Mouse (Mus musculus) intestine, embryonic 16.5 days (tissue): Measurements from ENCODE around the gene Gpr137. TPM values are rescaled to one million over a fixed set of nuclear protein-coding genes. Genes with fewer than 3 reads are reported as not detected.

ENCODE experiments used
- ATAC-seq: fragments of 200-750 bp; cut with Nextera tagmentation; 2 replicates; pipeline ENCODE4 v1.8.0; 2017; ENCODE audit warnings: moderate TSS enrichment, moderate library complexity
- H3K27ac ChIP-seq: fragments of 300-500 bp; sonication (generic); 2 replicates; pipeline ENCODE4 v1.5.1; 2014; ENCODE audit warnings: mild to moderate bottlenecking, low read length
- H3K27me3 ChIP-seq: fragments of 300-500 bp; sonication (generic); replicated peaks from 2 replicates; pipeline ENCODE4 v1.6.1; 2014; ENCODE audit warnings: low read length, control low read depth, mixed read lengths; ENCODE audit not compliant: control insufficient read depth, insufficient read depth
- H3K36me3 ChIP-seq: fragments of 300-500 bp; sonication (generic); 2 replicates; pipeline ENCODE4 v1.6.1; 2014; ENCODE audit warnings: low read length, control low read depth; ENCODE audit not compliant: control insufficient read depth, insufficient read depth
- H3K4me1 ChIP-seq: fragments of 300-500 bp; sonication (generic); 2 replicates; pipeline ENCODE4 v1.6.1; 2014; ENCODE audit warnings: low read length, control low read depth, mixed read lengths; ENCODE audit not compliant: control insufficient read depth, insufficient read depth
- H3K4me2 ChIP-seq: fragments of 300-500 bp; sonication (generic); 2 replicates; pipeline ENCODE4 v1.6.1; 2014; ENCODE audit warnings: low read depth, low read length, control low read depth
- H3K4me3 ChIP-seq: fragments of 300-500 bp; sonication (generic); 2 replicates; pipeline ENCODE4 v1.5.1; 2014; ENCODE audit warnings: mild to moderate bottlenecking, low read length
- H3K9ac ChIP-seq: fragments of 300-500 bp; sonication (generic); 2 replicates; pipeline ENCODE4 v1.6.1; 2014; ENCODE audit warnings: low read depth, low read length
- H3K9me3 ChIP-seq: fragments of 300-500 bp; sonication (generic); 2 replicates; pipeline ENCODE4 v1.6.1; 2016; ENCODE audit warnings: low read length, control low read depth; ENCODE audit not compliant: control insufficient read depth
- WGBS: fragments of 180-500 bp; shearing (Covaris S2); extraction: QIAGEN DNeasy Blood & Tissue Kit; methylation state at CpG from one replicate; pipeline ENCODE4 v1.1.7; 2014; 5-methylcytosine and 5-hydroxymethylcytosine counted together
- polyA plus RNA-seq: library from polyadenylated mRNA; unstranded; fragments of >200 nt; fragmentation: Nextera tagmentation; extraction: Ambion mirVana; gene quantifications from 2 replicates; pipeline ENCODE4 v1.2.1, GENCODE M21; 2015

Gene Gpr137
- polyA plus RNA-seq, 1 experiment from 2014 or later, result 21.1 TPM

DNA sequence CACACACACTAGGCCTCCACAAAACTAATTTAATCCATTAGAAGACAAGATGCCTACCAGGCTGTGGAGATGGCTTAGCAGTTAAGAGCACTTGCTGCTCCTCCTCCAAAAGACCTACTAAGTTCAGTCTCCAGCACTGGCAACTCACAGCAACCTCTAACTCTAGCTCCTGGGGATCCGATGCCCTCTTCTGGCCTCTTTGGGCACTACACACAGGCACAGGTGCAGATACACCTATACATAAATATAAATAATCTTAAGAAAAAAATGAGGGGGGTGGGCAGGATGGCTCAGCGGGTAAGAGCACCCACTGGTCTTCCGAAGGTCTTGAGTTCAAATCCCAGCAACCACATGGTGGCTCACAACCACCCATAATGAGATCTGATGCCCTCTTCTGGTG is 6.0 kb downstream of the Gpr137 start:
- Histone ChIP-seq H3K9ac (no peak overlapping the region), H3K4me2 (no peak overlapping the region), H3K4me3 (no peak overlapping the region), H3K9me3 (no peaks in the 10 kb centered on the region), H3K27ac (no peak overlapping the region), H3K27me3 (peaks cover 29% of the 10 kb centered on the region), H3K4me1 (peaks cover 27% of the 10 kb centered on the region), H3K36me3 (no peaks in the 10 kb centered on the region)
- whole genome bisulfite sequencing, result 23% methylated on average over 3 of the region's 3 CpGs
- ATAC-seq, result no peak

DNA sequence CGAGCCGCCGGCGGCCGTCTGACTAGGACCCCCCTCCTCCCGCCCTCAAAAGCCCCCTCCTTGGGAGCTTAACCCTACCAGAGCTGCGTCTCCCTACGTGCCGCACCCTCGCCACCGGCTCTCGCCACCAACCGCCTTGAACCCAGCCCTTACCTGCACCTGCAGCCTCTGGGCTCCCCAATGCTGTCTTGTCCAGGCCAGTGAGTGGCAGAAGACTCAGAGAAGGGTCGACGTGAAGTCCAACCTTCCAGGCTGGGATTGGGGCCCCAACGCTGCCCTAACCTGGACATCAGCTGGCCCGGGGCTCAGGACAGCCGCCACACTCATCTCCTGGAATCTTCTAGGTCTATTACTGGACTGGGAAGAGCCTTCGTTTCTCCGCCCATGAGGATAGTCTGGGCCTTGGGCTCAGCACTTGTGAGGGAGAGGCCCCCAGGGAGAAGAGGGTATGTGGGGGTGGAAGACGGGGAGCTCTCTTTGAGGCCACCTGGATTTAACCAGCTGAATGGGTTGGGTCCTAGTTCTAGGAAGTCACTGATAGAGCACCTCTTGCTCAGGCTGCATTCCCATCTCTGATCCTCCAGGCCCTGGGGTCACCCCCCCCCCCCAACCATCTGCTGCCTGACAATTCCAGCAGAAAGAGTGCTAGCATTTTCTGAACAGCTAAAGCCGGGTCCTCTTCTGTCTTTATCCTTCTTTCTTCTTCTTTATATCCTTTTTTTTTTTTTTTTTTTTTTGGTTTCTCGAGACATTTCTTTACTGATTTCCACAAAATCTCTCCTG is 7.9 kb downstream of the Gpr137 start, which contains the start of gene Kcnk4:
TSS of gene Kcnk4 (minus strand) at position 321 of the 783 bp plus-strand sequence.
- peaks cover 29% of the 10 kb centered on the region for H3K27me3 ChIP-seq
- H3K36me3 ChIP-seq, result no peaks in the 10 kb centered on the region
- 11% methylated on average over 23 of the region's 23 CpGs for WGBS
- peak within 1 kb of the TSS; percentile 92 for H3K4me2 ChIP-seq
- no peak within 1 kb of the TSS for H3K27ac ChIP-seq
- peak within 1 kb of the TSS; percentile 66 for H3K9ac ChIP-seq
- H3K9me3 ChIP-seq, result no peaks in the 10 kb centered on the region
- 0 out of 2 replicates have a peak, but pooled peaks have one; percentile 7 for ATAC-seq
- H3K4me1 ChIP-seq, result peaks cover 16% of the 10 kb centered on the region
- peak within 1 kb of the TSS; percentile 48 for H3K4me3 ChIP-seq

DNA sequence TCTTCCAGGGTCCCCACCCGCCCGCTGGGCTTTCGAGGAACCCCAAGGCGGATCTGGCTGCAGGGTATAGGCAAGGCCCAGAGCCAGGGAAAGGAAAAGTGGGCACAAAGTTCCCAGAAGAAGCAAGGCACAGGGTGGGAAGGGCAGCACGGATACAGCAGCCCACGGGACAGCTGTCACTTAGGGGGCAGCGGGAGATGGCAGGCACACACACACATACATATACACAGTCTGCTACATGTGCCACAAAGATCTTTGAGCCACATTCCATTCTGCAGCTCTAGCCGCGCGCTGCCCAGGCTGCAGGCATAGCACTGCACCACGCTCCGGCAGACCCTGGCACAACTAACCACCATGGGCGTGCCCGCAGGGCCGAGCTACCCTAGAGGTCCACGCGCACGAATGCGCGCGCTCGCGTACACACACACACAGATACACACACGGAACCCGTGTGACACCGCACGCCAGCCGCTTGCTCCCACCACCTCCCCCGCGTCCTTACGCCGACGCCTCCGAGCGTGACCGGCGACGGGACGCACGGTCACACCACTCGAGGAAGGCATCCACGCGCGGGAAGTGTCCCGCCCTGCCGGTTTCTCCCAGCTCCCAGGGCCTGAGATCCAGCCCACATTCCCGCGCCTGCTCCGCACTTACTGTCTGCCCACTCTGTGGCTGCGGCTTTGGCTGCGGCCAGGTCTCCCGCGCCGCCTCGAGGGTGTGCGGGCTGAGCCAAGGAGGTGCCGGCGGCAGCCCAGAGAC is 8.7 kb downstream of the Gpr137 start:
- H3K27me3 ChIP-seq, result peaks cover 29% of the 10 kb centered on the region
- peak; percentile 55 for ATAC-seq
- peak overlapping the region; percentile 48 for H3K4me3 ChIP-seq
- H3K36me3 ChIP-seq, result no peaks in the 10 kb centered on the region
- peaks cover 16% of the 10 kb centered on the region for H3K4me1 ChIP-seq
- H3K4me2 ChIP-seq, result peak overlapping the region; percentile 92
- 3% methylated on average over 58 of the region's 58 CpGs for WGBS
- H3K27ac ChIP-seq, result no peak overlapping the region
- H3K9ac ChIP-seq, result peak overlapping the region; percentile 66
- H3K9me3 ChIP-seq, result no peaks in the 10 kb centered on the region

DNA sequence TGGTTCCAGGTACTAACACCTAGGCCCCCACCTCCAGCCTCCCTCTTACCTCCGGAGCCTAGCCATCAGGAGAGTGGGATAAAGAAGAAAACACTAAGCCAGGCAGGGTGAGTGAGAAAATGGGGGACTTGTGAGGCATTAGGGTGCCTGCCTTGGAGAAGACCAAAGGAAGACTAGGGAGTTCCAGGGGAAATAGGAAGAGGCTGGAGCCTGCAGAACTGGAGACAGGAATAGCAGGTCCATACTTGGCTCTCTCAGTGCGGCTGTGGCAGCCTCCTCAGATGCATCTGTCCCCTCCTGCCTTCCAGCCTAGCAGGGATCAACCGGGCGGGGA is 9.2 kb downstream of the Gpr137 start:
- Histone ChIP-seq H3K4me2 (0 out of 2 replicates have a peak overlapping the region, but pooled peaks have one; percentile 92), H3K9me3 (no peaks in the 10 kb centered on the region), H3K4me1 (peaks cover 12% of the 10 kb centered on the region), H3K4me3 (no peak overlapping the region; the same call in 1 of the 2 replicates), H3K9ac (peak overlapping the region; percentile 66; the same call in 1 of the 2 replicates), H3K27ac (no peak overlapping the region), H3K36me3 (no peaks in the 10 kb centered on the region), H3K27me3 (peaks cover 29% of the 10 kb centered on the region)
- ATAC-seq, result no peak
- whole genome bisulfite sequencing, result 31% methylated on average over 4 of the region's 4 CpGs

DNA sequence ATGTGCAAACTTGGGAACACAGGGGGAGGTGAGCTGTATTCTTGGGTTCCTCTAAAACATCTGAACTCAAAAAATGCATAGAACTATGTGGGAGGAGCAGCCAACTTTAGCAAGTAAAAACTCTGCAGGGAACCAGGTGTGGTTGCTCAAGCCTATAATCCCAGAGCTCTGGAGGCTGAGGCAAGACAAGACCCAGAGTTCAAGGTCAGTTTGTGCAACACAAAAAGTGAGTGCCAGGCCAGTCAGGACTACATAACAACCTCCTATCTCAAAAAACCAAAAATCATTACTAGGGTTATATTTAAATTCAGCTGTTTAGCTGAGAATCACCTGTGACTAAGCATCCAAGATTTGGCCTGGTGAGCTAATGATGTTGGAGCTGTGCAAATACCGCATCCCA is 10.3 kb downstream of the Gpr137 start:
- H3K4me1 ChIP-seq, result peaks cover 12% of the 10 kb centered on the region
- H3K36me3 ChIP-seq, result no peaks in the 10 kb centered on the region
- WGBS, result 53% methylated on average over 1 of the region's 1 CpGs
- H3K27me3 ChIP-seq, result peaks cover 40% of the 10 kb centered on the region
- H3K4me3 ChIP-seq, result no peak overlapping the region
- no peak overlapping the region for H3K4me2 ChIP-seq
- H3K27ac ChIP-seq, result no peak overlapping the region
- no peak for ATAC-seq
- H3K9me3 ChIP-seq, result no peaks in the 10 kb centered on the region
- H3K9ac ChIP-seq, result no peak overlapping the region

DNA sequence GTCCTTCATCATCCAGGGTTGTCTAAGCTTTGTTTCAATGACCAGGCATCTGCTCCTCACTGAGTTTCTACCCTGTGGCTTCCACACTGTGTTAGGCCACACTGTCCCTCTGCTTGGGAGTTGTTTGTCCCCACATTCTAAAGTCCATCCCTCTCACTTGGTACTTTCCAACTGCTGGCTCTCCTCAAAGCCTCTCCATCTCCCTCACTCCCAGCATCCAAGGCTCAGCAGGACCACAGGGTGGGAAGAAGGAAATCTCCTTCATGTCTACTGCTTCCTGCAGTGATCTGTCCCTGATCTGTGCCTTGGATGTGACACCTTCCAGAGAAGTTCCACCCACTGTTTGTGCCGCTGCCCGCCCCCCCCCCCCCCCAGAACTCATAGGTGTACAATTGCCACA is 11.3 kb downstream of the Gpr137 start:
- Histone ChIP-seq H3K9ac (no peak overlapping the region), H3K4me1 (peaks cover 12% of the 10 kb centered on the region), H3K36me3 (no peaks in the 10 kb centered on the region), H3K4me3 (no peak overlapping the region), H3K9me3 (no peaks in the 10 kb centered on the region), H3K4me2 (no peak overlapping the region), H3K27me3 (peaks cover 49% of the 10 kb centered on the region), H3K27ac (no peak overlapping the region)
- WGBS, result 0% methylated on average over 1 of the region's 2 CpGs
- ATAC-seq, result no peak

DNA sequence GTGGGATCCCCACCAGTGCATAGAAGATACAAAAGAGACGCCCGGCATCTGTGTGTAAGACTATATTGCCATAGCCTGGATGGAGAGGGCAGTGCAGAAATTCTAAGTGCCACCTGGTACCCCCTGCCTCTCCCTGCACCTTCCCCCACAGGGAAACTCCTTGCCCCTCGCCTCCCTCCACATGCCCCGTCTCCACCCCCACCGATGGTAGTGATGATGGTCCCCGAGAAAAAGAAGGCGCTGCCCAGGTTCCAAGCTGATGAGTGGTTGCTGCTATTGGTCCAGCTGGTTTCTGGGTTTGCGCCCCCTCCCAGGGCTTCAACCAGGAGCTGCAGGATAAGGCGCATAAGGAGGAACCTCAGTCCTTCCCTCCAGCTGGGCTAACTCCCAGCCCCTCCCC is 14.2 kb downstream of the Gpr137 start:
- Histone ChIP-seq H3K9ac (no peak overlapping the region), H3K9me3 (no peaks in the 10 kb centered on the region), H3K4me1 (peaks cover 12% of the 10 kb centered on the region), H3K27ac (no peak overlapping the region), H3K4me2 (no peak overlapping the region), H3K36me3 (no peaks in the 10 kb centered on the region), H3K4me3 (no peak overlapping the region), H3K27me3 (peaks cover 51% of the 10 kb centered on the region)
- WGBS, result 17% methylated on average over 9 of the region's 9 CpGs
- no peak for ATAC-seq

DNA sequence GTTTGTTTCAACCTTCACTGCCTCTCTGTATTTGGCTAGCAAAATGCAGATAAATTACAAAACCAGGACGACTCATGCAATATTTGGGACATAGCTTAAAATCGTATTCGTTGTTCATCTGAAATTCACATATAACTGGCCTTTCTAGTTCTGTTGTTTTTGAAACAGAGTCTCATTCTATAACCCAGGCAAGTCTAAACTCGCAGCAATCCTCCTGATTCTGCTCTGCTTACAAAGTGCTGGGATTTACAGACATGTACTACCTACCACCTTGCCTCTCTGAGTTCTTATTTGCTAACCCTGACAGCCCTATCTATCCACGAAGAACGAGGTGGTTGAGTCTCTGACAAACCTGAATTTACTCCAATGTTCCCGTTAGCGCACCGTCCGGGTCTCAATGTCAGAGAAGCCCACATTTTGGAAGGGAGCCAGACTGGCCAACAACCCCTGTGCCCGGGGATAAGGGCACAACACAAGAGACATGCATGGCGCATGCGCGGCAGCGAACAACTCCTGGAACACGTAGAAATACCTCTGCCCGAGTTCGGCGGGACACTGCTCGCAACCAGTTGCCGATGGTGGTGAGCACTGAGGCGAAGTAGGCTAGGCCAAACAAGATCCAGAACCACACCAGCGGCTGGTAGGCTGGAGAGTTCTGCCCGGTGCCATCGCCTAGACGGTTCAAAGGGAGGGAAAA is 15.6 kb downstream of the Gpr137 start:
- H3K9ac ChIP-seq, result no peak overlapping the region
- WGBS, result 17% methylated on average over 26 of the region's 26 CpGs
- H3K9me3 ChIP-seq, result no peaks in the 10 kb centered on the region
- H3K27me3 ChIP-seq, result peaks cover 42% of the 10 kb centered on the region
- peak overlapping the region; percentile 26; the same call in 1 of the 2 replicates for H3K4me2 ChIP-seq
- peaks cover 17% of the 10 kb centered on the region for H3K4me1 ChIP-seq
- peak overlapping the region; percentile 8 for H3K4me3 ChIP-seq
- no peaks in the 10 kb centered on the region for H3K36me3 ChIP-seq
- no peak for ATAC-seq
- H3K27ac ChIP-seq, result no peak overlapping the region
